Mouse (Mus musculus): ENCODE measurements around the gene Tmem129. TPM values are rescaled to one million over a fixed set of nuclear protein-coding genes. Genes with fewer than 3 reads are reported as not detected.
A peak's percentile ranks its signal among the peaks of the same experiment; 100 is the strongest.

Gene Tmem129
- total and polyA plus RNA-seq, 3 experiments = 40.2 to 51.3 TPM; not detected in 1

- no peaks in the 10 kb centered on the region; a peak in 1 of 4 replicates for H3K27me3 ChIP-seq (ENCODE audit: control insufficient read depth in 1 of 2, insufficient read depth in 2 of 2, low read length in 2 of 2)
These were observed 48.1 kb upstream of the Tmem129 start for GRCm38 (mm10) chr5:33706350-33706629.

GRCm38 (mm10) chr5:33705612-33706349 is 47.6 kb upstream of the Tmem129 start:
- DNase-seq (ENCODE audit: low read depth, low spot score) = no peak
- no peaks in the 10 kb centered on the region for H3K79me2 ChIP-seq (ENCODE audit: control insufficient read depth, insufficient read depth, low read length, poor library complexity)
- H3K36me3 ChIP-seq (ENCODE audit: control insufficient read depth in 1 of 2, insufficient read depth in 2 of 2, low read length in 2 of 2) = peaks cover 0 to 13% of the 10 kb centered on the region in 2 experiments; a peak in 2 of 4 replicates
- TF ChIP-seq USF1 (IDR thresholded peaks at IDR 0.05; ENCODE audit: low read depth, low read length) (no peak), ELF1 (IDR thresholded peaks at IDR 0.05; ENCODE audit: low read depth, low read length) (no peak), SMC3 (IDR thresholded peaks at IDR 0.05; ENCODE audit: low read depth, low read length) (no peak), POLR2A (IDR thresholded peaks at IDR 0.05; ENCODE audit: control insufficient read depth in 1 of 2, insufficient read depth in 1 of 2, low read depth in 1 of 2, low read length in 2 of 2, poor library complexity in 1 of 2) (no peak), POLR2AphosphoS2 (IDR thresholded peaks at IDR 0.05; ENCODE audit: low read length) (no peak), MAX (IDR thresholded peaks at IDR 0.05; ENCODE audit: low read length) (no peak), ZKSCAN1 (IDR thresholded peaks at IDR 0.05; ENCODE audit: low read depth, low read length) (no peak), POLR2AphosphoS5 (IDR thresholded peaks at IDR 0.05; ENCODE audit: borderline replicate concordance, low read depth, low read length) (no peak), CHD2 (IDR thresholded peaks at IDR 0.05; ENCODE audit: low read length) (no peak), TBP (IDR thresholded peaks at IDR 0.05; ENCODE audit: low read depth, low read length) (no peak), CTCF (IDR thresholded peaks at IDR 0.05 in 2 of 3, conservative IDR thresholded peaks at IDR 0.05 in 1 of 3; ENCODE audit: control insufficient read depth in 1 of 3, insufficient read depth in 1 of 3, low read depth in 2 of 3, low read length in 3 of 3, poor library complexity in 1 of 3, severe bottlenecking in 1 of 3) (no peak), E2F4 (IDR thresholded peaks at IDR 0.05; ENCODE audit: borderline replicate concordance, low read depth, low read length) (no peak), HCFC1 (IDR thresholded peaks at IDR 0.05; ENCODE audit: low read depth, low read length) (no peak), TAL1 (IDR thresholded peaks at IDR 0.05; ENCODE audit: low read length) (no peak), JUND (IDR thresholded peaks at IDR 0.05; ENCODE audit: low read depth, low read length) (no peak), BHLHE40 (IDR thresholded peaks at IDR 0.05; ENCODE audit: borderline replicate concordance, low read depth, low read length) (no peak), UBTF (IDR thresholded peaks at IDR 0.05; ENCODE audit: borderline replicate concordance, insufficient read depth, low read depth, low read length) (no peak), ETS1 (IDR thresholded peaks at IDR 0.05; ENCODE audit: low read depth, low read length) (no peak), ZC3H11A (IDR thresholded peaks at IDR 0.05; ENCODE audit: low read depth, low read length) (no peak)
- H3K9ac ChIP-seq (ENCODE audit: control insufficient read depth, low read depth, low read length, poor library complexity, severe bottlenecking) = peak overlapping the region; percentile 1; the same call in 1 of the 2 replicates
- no peak overlapping the region for H3K4me3 ChIP-seq (ENCODE audit: control insufficient read depth in 1 of 2, insufficient read depth in 1 of 2, low read depth in 2 of 2, low read length in 2 of 2)
- H3K27ac ChIP-seq (ENCODE audit: control insufficient read depth, low read depth, low read length) = no peak overlapping the region
- H3K27me3 ChIP-seq (ENCODE audit: control insufficient read depth in 1 of 2, insufficient read depth in 2 of 2, low read length in 2 of 2) = no peaks in the 10 kb centered on the region; a peak in 1 of 4 replicates
- peaks cover 0 to 19% of the 10 kb centered on the region in 2 experiments; a peak in 2 of 4 replicates for H3K4me1 ChIP-seq (ENCODE audit: control insufficient read depth in 1 of 2, insufficient read depth in 2 of 2, low read length in 2 of 2)
- H3K9me3 ChIP-seq (replicated peaks; ENCODE audit: insufficient read depth, low read length) = no peaks in the 10 kb centered on the region

More at GRCm38 (mm10) chr5:33706350-33706629, 48.1 kb upstream of the Tmem129 start:
- 0 out of 2 replicates have a peak overlapping the region, but pooled peaks have one; percentile 5 for H3K27ac ChIP-seq (ENCODE audit: control insufficient read depth, low read depth, low read length)
- peaks cover 0 to 19% of the 10 kb centered on the region in 2 experiments; a peak in 2 of 4 replicates for H3K4me1 ChIP-seq (ENCODE audit: control insufficient read depth in 1 of 2, insufficient read depth in 2 of 2, low read length in 2 of 2)
- DNase-seq (ENCODE audit: low read depth, low spot score) = peak; percentile 64
- H3K4me3 ChIP-seq (ENCODE audit: control insufficient read depth in 1 of 2, insufficient read depth in 1 of 2, low read depth in 2 of 2, low read length in 2 of 2) = no peak overlapping the region
- peaks cover 0 to 13% of the 10 kb centered on the region in 2 experiments; a peak in 2 of 4 replicates for H3K36me3 ChIP-seq (ENCODE audit: control insufficient read depth in 1 of 2, insufficient read depth in 2 of 2, low read length in 2 of 2)
- no peaks in the 10 kb centered on the region for H3K79me2 ChIP-seq (ENCODE audit: control insufficient read depth, insufficient read depth, low read length, poor library complexity)
- H3K9ac ChIP-seq (ENCODE audit: control insufficient read depth, low read depth, low read length, poor library complexity, severe bottlenecking) = peak overlapping the region; percentile 1; the same call in 1 of the 2 replicates
- H3K9me3 ChIP-seq (replicated peaks; ENCODE audit: insufficient read depth, low read length) = no peaks in the 10 kb centered on the region
- TF ChIP-seq MEF2A (IDR thresholded peaks at IDR 0.05; ENCODE audit: extremely low read depth, insufficient replicate concordance, low read depth, low read length, poor library complexity, severe bottlenecking) = no peak
- TF ChIP-seq USF1 (IDR thresholded peaks at IDR 0.05; ENCODE audit: low read depth, low read length) = no peak
- no peak for TF ChIP-seq ZNF384 (IDR thresholded peaks at IDR 0.05; ENCODE audit: low read depth, low read length)
- TF ChIP-seq RCOR1 (IDR thresholded peaks at IDR 0.05; ENCODE audit: low read depth, low read length) = no peak
- no peak for TF ChIP-seq CTCF (IDR thresholded peaks at IDR 0.05 in 2 of 3, conservative IDR thresholded peaks at IDR 0.05 in 1 of 3; ENCODE audit: control insufficient read depth in 1 of 3, insufficient read depth in 1 of 3, low read depth in 2 of 3, low read length in 3 of 3, poor library complexity in 1 of 3, severe bottlenecking in 1 of 3)
- TF ChIP-seq POLR2AphosphoS2 (IDR thresholded peaks at IDR 0.05; ENCODE audit: low read length) = no peak
- TF ChIP-seq CHD1 (IDR thresholded peaks at IDR 0.05; ENCODE audit: low read depth, low read length) = no peak
- no peak for TF ChIP-seq MYB (IDR thresholded peaks at IDR 0.05; ENCODE audit: low read depth, low read length)
- TF ChIP-seq TAL1 (IDR thresholded peaks at IDR 0.05; ENCODE audit: low read length) = peak; percentile 33; the same call in 1 of the 2 replicates
- no peak for TF ChIP-seq NELFE (IDR thresholded peaks at IDR 0.05; ENCODE audit: low read depth, low read length)
- no peak for TF ChIP-seq POLR2AphosphoS5 (IDR thresholded peaks at IDR 0.05; ENCODE audit: borderline replicate concordance, low read depth, low read length)
- TF ChIP-seq ZC3H11A (IDR thresholded peaks at IDR 0.05; ENCODE audit: low read depth, low read length) = no peak
- no peak for TF ChIP-seq USF2 (IDR thresholded peaks at IDR 0.05; ENCODE audit: borderline replicate concordance in 1 of 2, insufficient read depth in 1 of 2, low read depth in 1 of 2, low read length in 2 of 2)
- peak; percentile 44 to 73 for TF ChIP-seq EP300 (IDR thresholded peaks at IDR 0.05; ENCODE audit: low read depth in 1 of 2, low read length in 2 of 2)
- TF ChIP-seq GATA1 (IDR thresholded peaks at IDR 0.05; ENCODE audit: low read depth, low read length) = peak; percentile 71
- no peak for TF ChIP-seq E2F4 (IDR thresholded peaks at IDR 0.05; ENCODE audit: borderline replicate concordance, low read depth, low read length)
- no peak for TF ChIP-seq ZKSCAN1 (IDR thresholded peaks at IDR 0.05; ENCODE audit: low read depth, low read length)
- TF ChIP-seq BHLHE40 (IDR thresholded peaks at IDR 0.05; ENCODE audit: borderline replicate concordance, low read depth, low read length) = no peak
- no peak for TF ChIP-seq MYC (IDR thresholded peaks at IDR 0.05; ENCODE audit: low read depth, low read length)
- TF ChIP-seq CHD2 (IDR thresholded peaks at IDR 0.05; ENCODE audit: low read length) = no peak
- TF ChIP-seq MAZ (IDR thresholded peaks at IDR 0.05; ENCODE audit: low read depth, low read length) = no peak
- 0 out of 2 replicates have a peak, but pooled peaks have one; percentile 30 for TF ChIP-seq TBP (IDR thresholded peaks at IDR 0.05; ENCODE audit: low read depth, low read length)
- TF ChIP-seq RAD21 (IDR thresholded peaks at IDR 0.05; ENCODE audit: low read depth, low read length) = no peak
- no peak for TF ChIP-seq GABPA (IDR thresholded peaks at IDR 0.05; ENCODE audit: low read depth, low read length)
- TF ChIP-seq POLR2A (IDR thresholded peaks at IDR 0.05; ENCODE audit: control insufficient read depth in 1 of 2, insufficient read depth in 1 of 2, low read depth in 1 of 2, low read length in 2 of 2, poor library complexity in 1 of 2) = no peak
- TF ChIP-seq TCF12 (IDR thresholded peaks at IDR 0.05; ENCODE audit: low read depth, low read length) = no peak
- no peak for TF ChIP-seq NRF1 (IDR thresholded peaks at IDR 0.05; ENCODE audit: insufficient read depth, low read depth, low read length, poor library complexity, severe bottlenecking)
- peak; percentile 75 for TF ChIP-seq ELF1 (IDR thresholded peaks at IDR 0.05; ENCODE audit: low read depth, low read length)
- TF ChIP-seq ZMIZ1 (IDR thresholded peaks at IDR 0.05; ENCODE audit: low read depth, low read length) = no peak

Data from MEL (cell line).